Mouse (Mus musculus) heart, postnatal 0 days (tissue): ENCODE data around the gene Patj.

ENCODE experiments used
- CTCF ChIP-seq: IDR thresholded peaks from 2 replicates; pipeline ENCODE4 v1.5.1; 2016; ENCODE audit warnings: antibody characterized with exemption, control low read depth, low read depth
- EP300 ChIP-seq: IDR thresholded peaks from 2 replicates; pipeline ENCODE4 v1.6.1; 2016; ENCODE audit warnings: antibody characterized with exemption, low read depth

- TF ChIP-seq CTCF (no peak), EP300 (no peak)
These were observed 207.5 kb downstream of the Patj start for GRCm38 (mm10) chr4:98603131-98603530.
